Mouse (Mus musculus) small intestine, adult 2 months (tissue): ENCODE measurements around the gene Gm21958.
A peak's percentile ranks its signal among the peaks of the same experiment; 100 is the strongest.

Experiments
- CTCF ChIP-seq: fragments of 200-500 bp; IDR thresholded peaks from 2 replicates; pipeline ENCODE4 v1.5.1; 2012; ENCODE audit warnings: low read depth, mild to moderate bottlenecking, control low read depth, inconsistent platforms, low read length, moderate library complexity, mixed read lengths; ENCODE audit not compliant: insufficient replicate concordance, insufficient read length; ENCODE audit errors: extremely low read depth
- POLR2A ChIP-seq: fragments of 200-500 bp; IDR thresholded peaks from 2 replicates; pipeline ENCODE4 v1.6.1; 2012; ENCODE audit warnings: low read depth, mild to moderate bottlenecking, control low read depth, inconsistent platforms, low read length, moderate library complexity

DNA sequence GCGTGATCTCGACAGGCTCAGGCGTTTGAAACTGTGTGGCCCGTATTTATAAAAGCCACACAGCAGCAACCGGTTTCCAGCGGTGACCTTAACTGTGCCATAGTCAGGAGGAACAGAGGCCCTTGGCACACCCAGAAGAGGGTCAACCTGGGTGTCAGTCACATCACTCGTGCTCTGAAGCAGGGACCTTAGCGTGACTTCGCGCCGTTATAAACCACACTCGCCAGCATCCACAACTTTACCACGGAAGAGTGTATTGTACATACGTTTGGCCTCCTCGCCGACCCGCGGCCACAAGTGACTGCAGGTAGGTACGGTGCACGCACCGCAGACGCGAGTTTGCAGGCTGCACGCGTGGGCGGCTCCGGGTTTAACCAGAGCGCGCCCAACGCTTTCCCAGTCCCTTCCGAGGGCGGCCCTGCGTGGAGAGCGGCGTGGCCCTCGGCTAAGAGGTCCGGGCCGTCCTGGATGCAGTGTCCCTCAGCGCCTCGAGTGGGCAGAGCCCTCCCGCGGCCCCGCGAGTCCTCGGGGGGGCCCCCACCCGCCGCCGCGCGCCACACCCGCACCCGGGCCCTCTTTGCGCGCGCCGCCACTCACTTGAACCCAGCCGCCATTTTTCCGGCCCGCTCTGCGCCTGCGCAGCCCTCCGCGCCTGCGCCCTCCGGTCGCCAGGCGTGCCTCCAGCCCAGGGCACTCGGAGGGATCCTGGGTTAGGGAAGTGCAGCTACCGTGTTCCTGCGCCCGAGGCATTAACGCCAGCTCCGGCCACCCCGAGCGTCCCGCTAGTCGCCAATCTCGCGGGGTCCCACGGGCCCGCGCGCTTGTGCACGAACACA, 20.5 kb upstream of the Gm21958 start:
- peak; percentile 66; the same call in 1 of the 2 replicates for TF ChIP-seq POLR2A
- no peak for TF ChIP-seq CTCF
